Mouse (Mus musculus) heart, postnatal 0 days (tissue): ENCODE measurements around the gene Dnal4.
A peak's percentile ranks its signal among the peaks of the same experiment; 100 is the strongest.

ENCODE experiments used
- CTCF ChIP-seq: IDR thresholded peaks from 2 replicates; pipeline ENCODE4 v1.5.1; 2016; ENCODE audit warnings: antibody characterized with exemption, control low read depth, low read depth
- EP300 ChIP-seq: IDR thresholded peaks from 2 replicates; pipeline ENCODE4 v1.6.1; 2016; ENCODE audit warnings: antibody characterized with exemption, low read depth

DNA sequence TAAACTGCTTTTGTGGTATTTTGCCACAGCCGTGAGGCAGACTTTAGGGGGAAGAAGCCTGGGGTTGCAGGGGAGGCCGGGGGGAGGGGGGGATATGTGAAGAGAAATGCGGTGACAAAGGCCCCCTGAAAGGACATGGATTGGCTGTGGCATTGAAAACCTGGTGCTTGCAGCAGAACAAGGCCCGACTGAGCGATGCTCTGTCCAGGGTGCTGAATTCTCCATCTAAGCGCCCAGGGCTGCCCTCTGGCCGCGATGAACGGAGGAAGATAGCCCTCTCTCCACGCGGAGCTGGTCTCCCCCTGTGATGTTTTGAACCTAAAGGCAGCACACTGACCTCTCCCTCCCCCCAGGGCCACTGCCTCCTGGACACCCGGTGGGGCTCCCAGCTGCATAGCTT, 13.9 kb upstream of the Dnal4 start:
- TF ChIP-seq CTCF (peak; percentile 26), EP300 (no peak)
